Mouse (Mus musculus): Measurements from ENCODE around the gene Ssxb5. TPM values are rescaled to one million over a fixed set of nuclear protein-coding genes. Genes with fewer than 3 reads are reported as not detected.
"Not testable (repeated sequence)": the region's sequence is repeated elsewhere in the genome, so short reads cannot be mapped to it uniquely, and the experiment has no call there.

The Ssxb5 gene
- polyA plus RNA-seq (2012; rRNA removed) (not detected in 2 replicates), polyA plus RNA-seq (2014; fragmentation: Nextera tagmentation; extraction: Ambion mirVana) (not detected in 2 replicates)

DNA sequence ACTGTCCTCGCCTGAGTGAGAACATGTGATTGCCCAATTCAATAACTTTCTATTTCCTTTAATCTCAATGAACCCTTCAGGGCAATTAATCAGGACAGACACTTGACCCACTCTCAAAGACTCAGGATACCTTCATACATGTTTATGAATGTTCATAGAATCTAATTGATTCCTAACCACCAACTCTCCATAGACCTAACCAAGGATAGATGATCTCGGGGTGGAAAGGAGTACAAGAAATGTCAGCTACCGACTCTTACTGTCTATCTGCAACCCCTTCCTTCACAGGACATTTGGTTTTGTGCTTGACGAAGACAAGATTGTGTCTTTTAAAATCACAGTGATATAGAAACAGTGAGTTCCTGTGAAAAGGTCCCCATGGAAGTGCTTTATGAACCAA lies at the start of gene Ssxb5:
TSS of gene Ssxb5 (plus strand) at position 301 of the 400 bp plus-strand sequence.
- not testable (repeated sequence) for DNase-seq (ENCODE audit: low read depth in 3 of 3, low spot score in 3 of 3); H3K9ac ChIP-seq (replicated peaks); H3K4me1 ChIP-seq (replicated peaks; ENCODE audit: control insufficient read depth in 2 of 2, insufficient read depth in 2 of 2, low read length in 1 of 2); H3K36me3 ChIP-seq (replicated peaks; ENCODE audit: control insufficient read depth, insufficient read depth, low read depth); H3K4me2 ChIP-seq (ENCODE audit: low read depth); H3K27me3 ChIP-seq (ENCODE audit: control insufficient read depth, insufficient read depth, low read length); ATAC-seq (ENCODE audit: insufficient read depth); H3K27ac ChIP-seq; H3K9me3 ChIP-seq (ENCODE audit: control insufficient read depth, low read length); H3K4me3 ChIP-seq (ENCODE audit: insufficient read depth in 1 of 2, low read depth in 2 of 2, low read length in 2 of 2)
- 51% methylated on average over 4 of the region's 4 CpGs for WGBS (ENCODE audit: insufficient replicate concordance)

DNA sequence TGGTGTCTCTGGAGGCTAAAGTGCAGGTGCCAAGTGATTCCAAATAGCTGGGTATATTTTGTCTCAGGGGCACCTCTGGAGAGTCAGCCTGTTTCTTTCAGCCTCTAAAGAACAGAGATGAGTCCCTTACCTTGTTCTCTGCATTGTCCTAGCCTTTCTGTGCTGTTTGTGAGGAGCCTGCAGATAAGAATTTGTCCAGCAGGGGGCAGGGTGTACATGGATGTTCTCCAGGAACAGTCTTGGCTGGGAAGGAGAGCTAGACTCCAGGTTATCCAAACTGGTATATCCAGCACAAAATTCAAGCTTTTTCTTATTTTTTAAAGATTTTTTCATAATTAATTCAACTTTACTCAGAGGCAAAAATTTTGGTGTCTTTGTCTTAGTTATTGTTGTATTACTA lies 28.6 kb downstream of the Ssxb5 start:
- TF ChIP-seq EP300 (IDR thresholded peaks at IDR 0.05; ENCODE audit: low read depth) (no peak), CTCF (IDR thresholded peaks at IDR 0.05; ENCODE audit: low read depth) (peak; percentile 45)

DNA sequence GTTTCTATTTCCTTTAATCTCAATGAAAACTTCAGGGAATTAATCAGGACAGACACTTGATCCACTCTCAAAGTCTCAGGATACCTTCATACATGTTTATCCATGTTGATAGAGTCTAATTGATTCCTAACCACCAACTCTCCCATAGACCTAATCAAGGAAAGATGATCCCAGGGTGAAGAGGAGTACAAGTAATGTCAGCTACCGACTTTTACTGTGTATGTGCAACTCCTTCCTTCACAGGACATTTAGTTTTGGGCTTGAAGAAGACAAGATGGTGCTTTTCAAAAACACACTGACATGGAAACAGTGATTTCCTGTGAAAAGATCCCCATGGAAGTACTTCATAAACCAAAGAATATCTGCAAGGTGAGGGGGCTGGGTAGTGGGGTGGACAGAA lies 40.2 kb downstream of the Ssxb5 start, which contains the start of gene Gm6592:
TSS of gene Gm6592 (plus strand) at position 301 of the 400 bp plus-strand sequence.
- no peaks in the 10 kb centered on the region for H3K9me3 ChIP-seq (ENCODE audit: control insufficient read depth, low read length)
- H3K9ac ChIP-seq (replicated peaks) = no peak within 1 kb of the TSS
- H3K4me1 ChIP-seq (replicated peaks; ENCODE audit: control insufficient read depth in 2 of 2, insufficient read depth in 2 of 2, low read length in 1 of 2) = no peaks in the 10 kb centered on the region
- WGBS (ENCODE audit: insufficient replicate concordance) = 50% methylated on average over 1 of the region's 1 CpGs
- H3K36me3 ChIP-seq (replicated peaks; ENCODE audit: control insufficient read depth, insufficient read depth, low read depth) = no peaks in the 10 kb centered on the region
- no peak for DNase-seq (ENCODE audit: low read depth in 3 of 3, low spot score in 3 of 3)
- no peak for ATAC-seq (ENCODE audit: insufficient read depth)
- no peaks in the 10 kb centered on the region for H3K27me3 ChIP-seq (ENCODE audit: control insufficient read depth, insufficient read depth, low read length)
- no peak within 1 kb of the TSS for H3K27ac ChIP-seq
- no peak within 1 kb of the TSS for H3K4me3 ChIP-seq (ENCODE audit: insufficient read depth in 1 of 2, low read depth in 2 of 2, low read length in 2 of 2)
- no peak within 1 kb of the TSS for H3K4me2 ChIP-seq (ENCODE audit: low read depth)
- TF ChIP-seq CTCF (IDR thresholded peaks at IDR 0.05; ENCODE audit: low read depth) (no peak), EP300 (IDR thresholded peaks at IDR 0.05; ENCODE audit: low read depth) (no peak)

More for the DNA sequence above, 28.6 kb downstream of the Ssxb5 start:
- no peak for DNase-seq (ENCODE audit: low read depth in 3 of 3, low spot score in 3 of 3)
- Histone ChIP-seq H3K9me3 (ENCODE audit: control insufficient read depth, low read length) (no peaks in the 10 kb centered on the region), H3K27me3 (ENCODE audit: control insufficient read depth, insufficient read depth, low read length) (no peaks in the 10 kb centered on the region), H3K9ac (replicated peaks) (no peak overlapping the region), H3K36me3 (replicated peaks; ENCODE audit: control insufficient read depth, insufficient read depth, low read depth) (no peaks in the 10 kb centered on the region), H3K4me2 (ENCODE audit: low read depth) (no peak overlapping the region), H3K4me1 (replicated peaks; ENCODE audit: control insufficient read depth in 2 of 2, insufficient read depth in 2 of 2, low read length in 1 of 2) (no peaks in the 10 kb centered on the region), H3K4me3 (ENCODE audit: insufficient read depth in 1 of 2, low read depth in 2 of 2, low read length in 2 of 2) (no peak overlapping the region), H3K27ac (no peak overlapping the region)
- ATAC-seq (ENCODE audit: insufficient read depth) = no peak

DNA sequence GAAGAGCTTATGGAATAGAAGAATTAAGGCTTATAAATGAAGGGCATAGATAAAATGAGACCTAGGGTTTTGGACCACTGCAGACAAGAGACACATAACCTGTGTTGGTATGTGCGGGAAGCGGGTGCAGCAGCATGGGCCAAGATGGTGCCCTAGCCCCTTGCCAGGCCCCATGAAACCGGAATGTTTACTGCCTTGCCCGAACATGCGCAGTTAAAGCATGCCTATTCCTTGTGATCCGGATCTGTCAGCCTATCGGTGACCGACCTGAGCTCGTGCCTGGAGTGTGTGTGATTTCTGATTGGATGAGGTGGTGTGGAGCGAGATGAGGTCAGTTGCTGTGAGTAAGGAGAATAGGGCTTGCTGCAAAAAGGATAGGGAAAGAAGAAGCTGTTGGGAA lies 49.0 kb downstream of the Ssxb5 start:
- no peaks in the 10 kb centered on the region for H3K4me1 ChIP-seq (replicated peaks; ENCODE audit: control insufficient read depth in 2 of 2, insufficient read depth in 2 of 2, low read length in 1 of 2)
- H3K9me3 ChIP-seq (ENCODE audit: control insufficient read depth, low read length) = no peaks in the 10 kb centered on the region
- H3K9ac ChIP-seq (replicated peaks) = no peak overlapping the region
- no peaks in the 10 kb centered on the region for H3K27me3 ChIP-seq (ENCODE audit: control insufficient read depth, insufficient read depth, low read length)
- no peak for DNase-seq (ENCODE audit: low read depth in 3 of 3, low spot score in 3 of 3)
- WGBS (ENCODE audit: insufficient replicate concordance) = 71% methylated on average over 10 of the region's 10 CpGs
- no peak overlapping the region for H3K4me3 ChIP-seq (ENCODE audit: insufficient read depth in 1 of 2, low read depth in 2 of 2, low read length in 2 of 2)
- no peak for ATAC-seq (ENCODE audit: insufficient read depth)
- H3K27ac ChIP-seq = no peak overlapping the region
- H3K4me2 ChIP-seq (ENCODE audit: low read depth) = no peak overlapping the region
- TF ChIP-seq EP300 (IDR thresholded peaks at IDR 0.05; ENCODE audit: low read depth) (no peak), CTCF (IDR thresholded peaks at IDR 0.05; ENCODE audit: low read depth) (no peak)
- H3K36me3 ChIP-seq (replicated peaks; ENCODE audit: control insufficient read depth, insufficient read depth, low read depth) = no peaks in the 10 kb centered on the region

Other genes with a start within 250 kb of the Ssxb5 start
- gene Ssxb3, start 211.9 kb upstream of the Ssxb5 start, polyA plus RNA-seq (2012; rRNA removed) = not detected in 2 replicates
- not detected in 2 replicates for gene Ssxb3, start 211.9 kb upstream of the Ssxb5 start, polyA plus RNA-seq (2014; fragmentation: Nextera tagmentation; extraction: Ambion mirVana)
- not detected in 2 replicates for gene Ssxb8, start 112.8 kb upstream of the Ssxb5 start, polyA plus RNA-seq (2012; rRNA removed)
- gene Ssxb8, start 112.8 kb upstream of the Ssxb5 start, polyA plus RNA-seq (2014; fragmentation: Nextera tagmentation; extraction: Ambion mirVana) = not detected in 2 replicates
- gene Ssx9, start 55.3 kb upstream of the Ssxb5 start, polyA plus RNA-seq (2012; rRNA removed) = not detected in 2 replicates
- not detected in 2 replicates for gene Ssx9, start 55.3 kb upstream of the Ssxb5 start, polyA plus RNA-seq (2014; fragmentation: Nextera tagmentation; extraction: Ambion mirVana)
- gene Gm6592, start 40.3 kb downstream of the Ssxb5 start, polyA plus RNA-seq (2012; rRNA removed) = not detected in 2 replicates
- not detected in 2 replicates for gene Gm6592, start 40.3 kb downstream of the Ssxb5 start, polyA plus RNA-seq (2014; fragmentation: Nextera tagmentation; extraction: Ambion mirVana)
- not detected in 2 replicates for gene Gm5751, start 70.6 kb downstream of the Ssxb5 start, polyA plus RNA-seq (2012; rRNA removed)
- not detected in 2 replicates for gene Gm5751, start 70.6 kb downstream of the Ssxb5 start, polyA plus RNA-seq (2014; fragmentation: Nextera tagmentation; extraction: Ambion mirVana)
- gene B630019K06Rik, start 88.7 kb downstream of the Ssxb5 start, polyA plus RNA-seq (2012; rRNA removed) = 0.11 and 0.12 TPM in 2 replicates
- gene B630019K06Rik, start 88.7 kb downstream of the Ssxb5 start, polyA plus RNA-seq (2014; fragmentation: Nextera tagmentation; extraction: Ambion mirVana) = 0.06 and 0.13 TPM in 2 replicates
- not detected in 2 replicates for gene Fthl17b, start 159.3 kb downstream of the Ssxb5 start, polyA plus RNA-seq (2012; rRNA removed)
- not detected in 2 replicates for gene Fthl17b, start 159.3 kb downstream of the Ssxb5 start, polyA plus RNA-seq (2014; fragmentation: Nextera tagmentation; extraction: Ambion mirVana)
- gene Fthl17c, start 172.9 kb downstream of the Ssxb5 start, polyA plus RNA-seq (2012; rRNA removed) = not detected in 2 replicates
- not detected in 2 replicates for gene Fthl17c, start 172.9 kb downstream of the Ssxb5 start, polyA plus RNA-seq (2014; fragmentation: Nextera tagmentation; extraction: Ambion mirVana)
- gene Fthl17d, start 183.1 kb downstream of the Ssxb5 start, polyA plus RNA-seq (2012; rRNA removed) = not detected in 2 replicates
- not detected in 2 replicates for gene Fthl17d, start 183.1 kb downstream of the Ssxb5 start, polyA plus RNA-seq (2014; fragmentation: Nextera tagmentation; extraction: Ambion mirVana)
- gene Fthl17e, start 229.8 kb downstream of the Ssxb5 start, polyA plus RNA-seq (2012; rRNA removed) = not detected in 2 replicates
- gene Fthl17e, start 229.8 kb downstream of the Ssxb5 start, polyA plus RNA-seq (2014; fragmentation: Nextera tagmentation; extraction: Ambion mirVana) = not detected in 2 replicates